Mouse (Mus musculus) hindbrain, embryonic 10.5 days (tissue): ENCODE data around the gene Clmn. TPM values are rescaled to one million over a fixed set of nuclear protein-coding genes. Genes with fewer than 3 reads are reported as not detected.

ENCODE experiments used
- DNase-seq: peaks from one replicate; pipeline ENCODE4 v3.0.0-alpha.2; 2017; ENCODE audit warnings: low spot score
- H3K27ac ChIP-seq: fragments of 300-500 bp; sonication (generic); 2 replicates; pipeline ENCODE4 v1.5.1; 2016; ENCODE audit warnings: mild to moderate bottlenecking, moderate library complexity
- H3K27me3 ChIP-seq: fragments of 300-500 bp; sonication (generic); 2 replicates; pipeline ENCODE4 v1.6.1; 2016; ENCODE audit warnings: mild to moderate bottlenecking; ENCODE audit not compliant: poor library complexity, insufficient read depth, severe bottlenecking
- H3K36me3 ChIP-seq: fragments of 300-500 bp; sonication (generic); 2 replicates; pipeline ENCODE4 v1.6.1; 2016; ENCODE audit warnings: mild to moderate bottlenecking, moderate library complexity
- H3K4me1 ChIP-seq: fragments of 300-500 bp; sonication (generic); replicated peaks from 2 replicates; pipeline ENCODE4 v1.6.1; 2016; ENCODE audit warnings: mild to moderate bottlenecking
- H3K4me3 ChIP-seq: fragments of 300-500 bp; sonication (generic); 2 replicates; pipeline ENCODE4 v1.5.1; 2016; ENCODE audit warnings: mild to moderate bottlenecking, moderate library complexity
- H3K9me3 ChIP-seq: fragments of 300-500 bp; sonication (generic); 2 replicates; pipeline ENCODE4 v1.6.1; 2016; ENCODE audit warnings: mild to moderate bottlenecking, moderate library complexity
- WGBS: fragments of 180-500 bp; shearing (Covaris S2); methylation state at CpG from one replicate; pipeline ENCODE4 v1.1.7; 2016; 5-methylcytosine and 5-hydroxymethylcytosine counted together
- polyA plus RNA-seq: library from polyadenylated mRNA; unstranded; fragments of >200 nt; fragmentation: Nextera tagmentation; extraction: Ambion mirVana; gene quantifications from 2 replicates; pipeline ENCODE4 v1.2.1, GENCODE M21; 2016

The Clmn gene
- polyA plus RNA-seq, 1 experiment from 2014 or later: 2.7 TPM

DNA sequence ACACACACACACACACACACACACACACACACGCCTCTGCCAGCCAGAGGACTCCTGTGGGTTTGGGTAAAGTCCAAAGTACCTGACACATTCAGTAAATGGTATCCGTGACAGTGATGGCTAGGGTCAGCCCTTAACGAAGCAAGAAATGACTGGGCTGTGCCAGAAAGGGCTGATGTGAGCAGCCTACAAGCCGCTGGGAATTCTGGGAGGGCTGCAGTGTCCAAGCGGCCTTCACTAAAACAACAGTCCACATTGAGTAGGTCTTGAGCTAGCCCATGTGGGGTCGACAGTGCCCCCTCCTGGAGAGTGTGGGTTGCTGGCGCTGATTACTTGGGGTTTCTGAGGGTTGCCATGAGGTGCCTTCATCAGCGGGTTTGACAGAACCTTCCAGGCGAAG is 33.8 kb upstream of the Clmn start:
- no peaks in the 10 kb centered on the region for H3K27me3 ChIP-seq
- H3K4me3 ChIP-seq: no peak overlapping the region
- WGBS: 76% methylated on average over 9 of the region's 9 CpGs
- no peak for DNase-seq
- H3K27ac ChIP-seq: peak overlapping the region; percentile 66
- H3K4me1 ChIP-seq: peaks cover 59% of the 10 kb centered on the region
- H3K9me3 ChIP-seq: 0 out of 2 replicates have a peak, but pooled peaks cover 2% of the 10 kb centered on the region
- H3K36me3 ChIP-seq: no peaks in the 10 kb centered on the region

DNA sequence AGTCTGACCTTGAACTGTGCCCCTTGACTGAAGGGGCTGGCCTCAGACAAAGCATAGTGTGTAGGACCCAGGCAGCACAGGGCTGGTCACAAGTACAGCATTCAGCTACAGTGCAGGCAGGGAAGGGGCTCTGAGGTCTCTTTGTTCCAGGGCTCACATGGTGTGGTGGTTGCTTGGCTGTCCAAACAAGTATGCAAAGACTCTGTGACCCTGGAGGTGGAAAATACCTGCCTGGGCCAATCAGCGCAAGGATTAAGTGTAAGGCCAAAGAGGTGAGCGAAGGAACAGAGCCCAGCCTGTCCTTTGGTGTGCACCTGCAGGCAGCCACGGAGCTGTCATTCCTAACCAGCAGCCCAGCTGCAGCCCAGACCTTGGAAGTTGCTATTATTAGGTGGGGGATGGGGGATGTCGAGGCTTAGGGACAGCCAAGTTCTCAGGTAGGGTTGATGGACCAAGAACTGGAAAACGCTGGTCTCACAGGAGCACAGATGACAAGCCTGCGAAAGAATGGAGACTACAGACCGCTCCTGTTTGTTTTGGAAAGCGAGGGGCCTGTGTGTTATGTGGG is 32.3 kb upstream of the Clmn start:
- Histone ChIP-seq H3K4me3 (no peak overlapping the region), H3K9me3 (peaks cover 6% of the 10 kb centered on the region; the same call in 1 of the 2 replicates), H3K36me3 (no peaks in the 10 kb centered on the region), H3K27ac (peak overlapping the region; percentile 83), H3K27me3 (no peaks in the 10 kb centered on the region), H3K4me1 (peaks cover 51% of the 10 kb centered on the region)
- WGBS: 56% methylated on average over 8 of the region's 8 CpGs
- DNase-seq: peak; percentile 57

DNA sequence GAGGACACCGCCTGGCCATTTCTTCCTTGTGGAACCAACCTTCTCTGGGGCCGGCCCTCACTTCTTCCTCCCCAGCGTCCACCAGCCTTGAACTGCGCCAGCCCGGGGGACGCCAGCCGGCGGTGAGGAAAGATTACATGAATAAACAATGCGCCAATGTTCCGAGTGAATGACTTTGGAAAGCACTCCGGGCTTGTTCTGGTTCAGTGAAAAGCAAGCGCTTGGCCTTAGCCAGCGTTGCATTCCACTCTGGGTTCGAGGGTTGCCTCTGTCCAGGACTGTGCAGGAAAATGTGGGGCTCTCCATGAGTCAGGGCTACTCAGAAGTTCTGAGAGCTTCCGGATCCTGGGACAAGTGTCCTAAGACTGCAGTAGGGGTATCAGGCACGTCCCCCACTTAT is 31.8 kb upstream of the Clmn start:
- WGBS: 49% methylated on average over 16 of the region's 16 CpGs
- peak overlapping the region; percentile 83 for H3K27ac ChIP-seq
- H3K4me1 ChIP-seq: peaks cover 46% of the 10 kb centered on the region
- DNase-seq: peak; percentile 41
- no peaks in the 10 kb centered on the region for H3K27me3 ChIP-seq
- peaks cover 6% of the 10 kb centered on the region; the same call in 1 of the 2 replicates for H3K9me3 ChIP-seq
- no peaks in the 10 kb centered on the region for H3K36me3 ChIP-seq
- H3K4me3 ChIP-seq: no peak overlapping the region

DNA sequence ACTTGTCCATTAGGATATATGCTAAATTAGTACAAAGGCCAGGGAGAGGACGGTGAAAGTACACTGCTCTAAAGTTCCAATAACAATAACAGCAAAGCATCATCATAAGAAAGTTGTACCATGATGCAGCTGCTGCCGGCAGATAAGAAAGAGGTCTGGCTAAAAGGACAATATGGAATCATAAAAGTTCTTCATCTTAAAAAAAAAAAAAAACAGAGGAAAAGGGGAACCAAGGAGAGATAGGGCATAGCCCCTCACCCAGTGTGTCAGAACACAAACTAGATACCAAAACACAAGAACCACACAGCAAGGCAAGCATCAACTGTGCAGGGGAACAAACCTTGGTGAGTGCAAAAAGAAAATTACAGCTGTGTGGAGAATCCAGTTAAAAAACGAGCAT is 27.4 kb upstream of the Clmn start:
- Histone ChIP-seq H3K4me1 (peaks cover 25% of the 10 kb centered on the region), H3K27ac (no peak overlapping the region), H3K36me3 (no peaks in the 10 kb centered on the region), H3K4me3 (no peak overlapping the region), H3K9me3 (peaks cover 6% of the 10 kb centered on the region; the same call in 1 of the 2 replicates), H3K27me3 (no peaks in the 10 kb centered on the region)
- WGBS: 91% methylated on average over 3 of the region's 3 CpGs
- DNase-seq: no peak

DNA sequence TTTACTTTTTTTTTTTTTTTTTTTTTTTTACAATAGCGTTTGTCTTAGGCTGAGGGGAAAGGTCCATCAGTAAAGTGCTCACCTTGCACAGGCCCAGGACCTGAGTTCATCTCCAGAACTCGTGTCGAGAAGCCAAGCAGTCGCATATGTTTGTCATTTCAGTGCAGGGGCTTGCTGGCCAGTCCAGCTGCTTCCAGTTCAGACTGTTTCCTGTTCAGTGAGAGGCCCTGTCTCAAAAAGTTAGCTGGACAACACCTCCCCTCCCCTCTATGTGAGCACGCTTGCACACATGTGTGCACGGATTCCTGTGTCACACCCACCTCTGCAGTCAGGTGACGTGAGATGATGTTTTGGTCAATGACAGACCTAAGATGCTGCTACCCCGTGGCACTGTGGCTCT is 25.2 kb upstream of the Clmn start:
- H3K9me3 ChIP-seq: peaks cover 5% of the 10 kb centered on the region; the same call in 1 of the 2 replicates
- H3K36me3 ChIP-seq: no peaks in the 10 kb centered on the region
- no peak for DNase-seq
- WGBS: 76% methylated on average over 8 of the region's 8 CpGs
- peaks cover 9% of the 10 kb centered on the region for H3K4me1 ChIP-seq
- no peak overlapping the region for H3K4me3 ChIP-seq
- H3K27me3 ChIP-seq: no peaks in the 10 kb centered on the region
- no peak overlapping the region for H3K27ac ChIP-seq

DNA sequence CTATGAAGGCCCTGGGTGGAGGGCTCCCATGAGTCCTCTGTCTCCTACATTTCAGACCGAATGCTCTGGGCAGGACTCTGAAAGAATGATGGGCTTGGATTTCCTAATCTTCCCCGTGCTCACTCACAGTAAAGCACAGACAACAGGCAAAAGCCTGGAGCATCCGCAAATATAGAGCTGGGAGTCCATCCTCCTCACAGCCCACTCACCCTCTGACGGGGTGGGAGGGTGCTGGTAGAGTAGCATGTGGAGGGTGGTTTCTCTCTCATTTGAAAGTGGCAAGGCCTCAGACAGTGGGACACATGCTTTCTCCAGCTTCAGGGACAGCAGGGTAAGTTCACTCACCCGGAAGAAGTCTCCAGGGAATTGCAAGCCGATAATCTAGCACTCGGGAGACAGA is 21.2 kb upstream of the Clmn start:
- Histone ChIP-seq H3K9me3 (0 out of 2 replicates have a peak, but pooled peaks cover 4% of the 10 kb centered on the region), H3K36me3 (no peaks in the 10 kb centered on the region), H3K27me3 (no peaks in the 10 kb centered on the region), H3K4me1 (peaks cover 17% of the 10 kb centered on the region), H3K4me3 (no peak overlapping the region), H3K27ac (no peak overlapping the region)
- WGBS: 88% methylated on average over 7 of the region's 7 CpGs
- no peak for DNase-seq

DNA sequence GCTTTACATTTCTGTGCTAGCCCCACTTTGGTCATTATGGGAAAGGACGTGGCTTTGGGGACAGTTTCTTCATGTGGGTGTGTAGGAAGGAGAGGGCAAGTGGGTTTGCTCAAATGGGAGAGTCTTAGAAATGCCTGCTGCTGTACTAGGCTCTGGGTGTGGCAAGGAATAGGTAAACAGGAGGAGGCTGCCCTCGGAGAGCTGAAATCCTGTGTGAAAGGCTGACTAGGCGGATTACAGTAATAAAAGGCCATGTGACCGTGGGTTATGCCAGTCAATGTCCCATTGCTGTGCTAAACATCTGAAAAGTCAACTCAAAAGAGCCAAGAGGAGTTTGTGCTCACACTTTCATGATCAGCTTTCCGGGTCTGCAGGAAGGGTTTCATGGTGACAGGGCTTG is 17.7 kb upstream of the Clmn start:
- H3K9me3 ChIP-seq: 0 out of 2 replicates have a peak, but pooled peaks cover 8% of the 10 kb centered on the region
- H3K27me3 ChIP-seq: no peaks in the 10 kb centered on the region
- H3K4me3 ChIP-seq: no peak overlapping the region
- H3K36me3 ChIP-seq: no peaks in the 10 kb centered on the region
- WGBS: 75% methylated on average over 5 of the region's 5 CpGs
- peaks cover 29% of the 10 kb centered on the region for H3K4me1 ChIP-seq
- no peak overlapping the region for H3K27ac ChIP-seq
- no peak for DNase-seq

DNA sequence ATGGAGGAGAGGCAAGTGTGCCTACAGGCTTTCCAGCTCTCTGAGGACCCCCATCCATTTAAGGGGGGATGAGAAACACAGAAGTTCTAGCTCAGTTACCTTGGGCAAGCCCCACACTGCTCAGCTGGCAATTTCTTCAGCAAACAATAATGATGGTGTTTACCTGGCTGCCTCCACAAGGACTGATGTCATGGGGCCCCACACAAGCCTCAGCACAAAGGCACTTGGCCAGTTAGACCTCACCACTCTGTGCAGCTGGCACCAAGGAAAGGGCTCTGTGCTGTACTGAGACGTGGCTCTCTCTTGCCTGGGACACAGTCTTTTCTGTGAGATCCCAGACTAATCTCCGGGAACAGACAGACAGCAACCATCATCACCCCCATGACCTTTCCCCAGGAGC is 17.2 kb upstream of the Clmn start:
- peaks cover 29% of the 10 kb centered on the region for H3K4me1 ChIP-seq
- no peak for DNase-seq
- no peak overlapping the region for H3K27ac ChIP-seq
- no peak overlapping the region for H3K4me3 ChIP-seq
- WGBS: 61% methylated on average over 2 of the region's 2 CpGs
- H3K27me3 ChIP-seq: peaks cover 3% of the 10 kb centered on the region; the same call in 1 of the 2 replicates
- H3K9me3 ChIP-seq: 0 out of 2 replicates have a peak, but pooled peaks cover 8% of the 10 kb centered on the region
- no peaks in the 10 kb centered on the region for H3K36me3 ChIP-seq

DNA sequence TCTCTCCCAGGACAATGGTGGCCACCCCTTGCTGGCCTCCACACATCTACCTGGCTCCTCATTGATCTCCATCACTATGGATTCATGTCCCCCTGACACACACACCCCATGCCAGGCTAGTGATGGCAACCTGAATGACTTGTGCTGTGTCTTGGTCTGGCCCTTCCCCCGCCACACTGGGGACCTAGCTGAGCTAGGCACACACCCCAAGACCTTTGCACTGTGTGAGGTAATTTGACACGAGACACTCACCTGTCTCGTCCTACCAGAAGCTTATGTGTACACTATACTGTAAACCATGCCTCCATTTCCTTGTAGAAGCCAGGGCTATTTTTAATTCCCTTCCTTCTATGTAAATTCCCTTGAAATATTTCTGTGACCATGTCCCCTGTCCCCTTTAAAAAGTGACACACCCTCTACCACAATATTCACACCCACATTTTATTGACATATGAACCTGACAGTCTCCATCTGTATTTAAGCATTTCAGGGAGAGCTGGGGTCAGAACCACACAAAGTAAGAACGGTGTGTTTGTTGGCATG is 16.7 kb upstream of the Clmn start:
- WGBS: 79% methylated on average over 4 of the region's 4 CpGs
- Histone ChIP-seq H3K4me3 (no peak overlapping the region), H3K9me3 (0 out of 2 replicates have a peak, but pooled peaks cover 8% of the 10 kb centered on the region), H3K4me1 (peaks cover 29% of the 10 kb centered on the region), H3K27me3 (peaks cover 3% of the 10 kb centered on the region; the same call in 1 of the 2 replicates), H3K36me3 (no peaks in the 10 kb centered on the region), H3K27ac (no peak overlapping the region)
- DNase-seq: no peak

DNA sequence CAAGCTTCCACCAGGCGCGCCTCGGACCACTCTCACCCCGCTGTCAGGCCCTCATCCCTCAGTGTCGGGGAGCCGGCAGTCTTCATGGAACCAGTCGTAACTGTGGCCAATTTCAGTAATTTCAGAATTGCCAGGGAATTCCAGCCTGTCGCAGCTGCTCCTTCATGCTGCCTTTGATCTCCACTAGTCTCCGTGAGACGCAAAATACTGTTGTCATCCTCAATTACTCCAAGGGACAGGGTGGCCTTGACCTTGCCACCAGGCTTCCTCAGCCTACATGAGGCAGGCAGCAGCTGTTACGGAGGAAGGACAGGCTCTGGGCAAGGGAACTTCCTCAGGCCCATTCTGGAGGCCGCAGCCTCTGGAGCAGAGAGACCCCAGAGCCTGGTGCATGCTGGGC is 15.5 kb upstream of the Clmn start:
- DNase-seq: no peak
- H3K4me1 ChIP-seq: peaks cover 39% of the 10 kb centered on the region
- 0 out of 2 replicates have a peak, but pooled peaks cover 8% of the 10 kb centered on the region for H3K9me3 ChIP-seq
- H3K27ac ChIP-seq: peak overlapping the region; percentile 60; the same call in 1 of the 2 replicates
- peaks cover 3% of the 10 kb centered on the region; the same call in 1 of the 2 replicates for H3K27me3 ChIP-seq
- H3K4me3 ChIP-seq: no peak overlapping the region
- H3K36me3 ChIP-seq: no peaks in the 10 kb centered on the region
- 76% methylated on average over 12 of the region's 12 CpGs for WGBS

DNA sequence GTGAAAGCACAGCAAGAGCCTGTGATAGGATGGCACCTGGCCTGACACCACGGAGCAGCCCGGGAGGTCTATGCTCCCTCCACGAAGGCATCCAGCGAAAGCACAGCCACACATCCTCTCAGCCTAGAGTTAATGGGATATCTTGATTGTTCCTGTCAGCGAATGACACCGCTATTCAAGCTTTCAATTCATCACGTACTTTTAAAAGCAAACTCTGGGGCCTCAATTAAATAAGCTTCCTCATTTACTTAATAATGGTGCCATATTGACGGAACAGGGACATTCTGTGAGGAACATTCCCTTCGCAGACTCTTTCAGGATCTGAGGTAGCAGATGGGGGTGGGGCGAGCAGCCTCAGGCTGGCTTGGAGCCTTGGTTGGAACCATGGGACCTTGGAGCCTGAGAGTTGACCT is 14.7 kb upstream of the Clmn start:
- WGBS: 58% methylated on average over 10 of the region's 10 CpGs
- Histone ChIP-seq H3K9me3 (0 out of 2 replicates have a peak, but pooled peaks cover 8% of the 10 kb centered on the region), H3K4me1 (peaks cover 46% of the 10 kb centered on the region), H3K36me3 (no peaks in the 10 kb centered on the region), H3K4me3 (no peak overlapping the region), H3K27ac (peak overlapping the region; percentile 60), H3K27me3 (peaks cover 3% of the 10 kb centered on the region)
- DNase-seq: no peak

DNA sequence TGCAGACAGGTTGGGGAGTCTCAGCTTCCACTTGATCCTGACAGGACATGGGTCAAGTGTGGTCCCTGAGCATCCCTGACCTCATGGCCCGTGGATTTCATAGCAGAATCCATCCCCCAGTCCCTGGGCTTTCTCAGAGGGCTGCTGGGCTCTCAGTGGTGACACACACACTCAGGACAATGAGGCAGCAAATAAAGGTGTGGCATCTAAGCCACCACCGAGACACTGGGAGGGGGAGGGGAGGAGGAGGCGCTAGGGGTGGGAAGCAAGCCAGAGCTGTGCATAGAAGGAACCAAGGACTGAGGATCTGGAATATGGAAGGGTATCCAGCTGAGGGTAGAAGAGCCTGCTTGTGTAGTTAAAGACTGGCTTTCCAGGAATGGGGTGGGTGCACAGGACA is 11.2 kb upstream of the Clmn start:
- Histone ChIP-seq H3K9me3 (0 out of 2 replicates have a peak, but pooled peaks cover 4% of the 10 kb centered on the region), H3K36me3 (no peaks in the 10 kb centered on the region), H3K27me3 (peaks cover 3% of the 10 kb centered on the region), H3K27ac (no peak overlapping the region), H3K4me3 (no peak overlapping the region), H3K4me1 (peaks cover 36% of the 10 kb centered on the region)
- WGBS: 50% methylated on average over 3 of the region's 3 CpGs
- no peak for DNase-seq

DNA sequence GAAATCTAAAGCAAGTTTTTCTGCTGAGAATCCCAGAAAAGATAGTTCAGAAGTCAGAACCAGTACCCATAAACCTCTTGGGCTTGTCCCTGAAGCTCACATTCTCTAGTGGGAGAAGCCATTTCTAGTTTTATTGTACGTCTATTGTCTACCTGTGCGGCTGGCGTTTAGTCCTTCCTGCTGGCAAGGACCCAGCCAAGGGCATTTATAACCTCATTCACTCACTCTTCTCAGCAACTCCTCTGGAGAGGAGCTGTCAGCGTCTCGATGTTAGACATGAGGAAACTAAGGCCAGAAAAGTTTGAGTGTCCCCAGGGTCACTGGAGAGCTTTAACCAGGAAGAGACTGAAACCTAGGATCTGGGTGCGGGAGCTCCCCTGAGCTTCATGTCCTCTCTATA is 7.1 kb upstream of the Clmn start:
- H3K27ac ChIP-seq: no peak overlapping the region
- H3K36me3 ChIP-seq: no peaks in the 10 kb centered on the region
- H3K4me3 ChIP-seq: no peak overlapping the region
- 92% methylated on average over 6 of the region's 6 CpGs for WGBS
- DNase-seq: no peak
- H3K9me3 ChIP-seq: no peaks in the 10 kb centered on the region
- peaks cover 17% of the 10 kb centered on the region for H3K4me1 ChIP-seq
- no peaks in the 10 kb centered on the region; the same call in none of the 2 replicates for H3K27me3 ChIP-seq
